Mouse (Mus musculus) kidney, adult 11 months (tissue): ENCODE measurements around the gene Tbcd.
A peak's percentile ranks its signal among the peaks of the same experiment; 100 is the strongest.

ENCODE experiments used
- DNase-seq: peaks from one replicate; pipeline ENCODE4 v3.0.0; 2022

The Tbcd gene

DNA sequence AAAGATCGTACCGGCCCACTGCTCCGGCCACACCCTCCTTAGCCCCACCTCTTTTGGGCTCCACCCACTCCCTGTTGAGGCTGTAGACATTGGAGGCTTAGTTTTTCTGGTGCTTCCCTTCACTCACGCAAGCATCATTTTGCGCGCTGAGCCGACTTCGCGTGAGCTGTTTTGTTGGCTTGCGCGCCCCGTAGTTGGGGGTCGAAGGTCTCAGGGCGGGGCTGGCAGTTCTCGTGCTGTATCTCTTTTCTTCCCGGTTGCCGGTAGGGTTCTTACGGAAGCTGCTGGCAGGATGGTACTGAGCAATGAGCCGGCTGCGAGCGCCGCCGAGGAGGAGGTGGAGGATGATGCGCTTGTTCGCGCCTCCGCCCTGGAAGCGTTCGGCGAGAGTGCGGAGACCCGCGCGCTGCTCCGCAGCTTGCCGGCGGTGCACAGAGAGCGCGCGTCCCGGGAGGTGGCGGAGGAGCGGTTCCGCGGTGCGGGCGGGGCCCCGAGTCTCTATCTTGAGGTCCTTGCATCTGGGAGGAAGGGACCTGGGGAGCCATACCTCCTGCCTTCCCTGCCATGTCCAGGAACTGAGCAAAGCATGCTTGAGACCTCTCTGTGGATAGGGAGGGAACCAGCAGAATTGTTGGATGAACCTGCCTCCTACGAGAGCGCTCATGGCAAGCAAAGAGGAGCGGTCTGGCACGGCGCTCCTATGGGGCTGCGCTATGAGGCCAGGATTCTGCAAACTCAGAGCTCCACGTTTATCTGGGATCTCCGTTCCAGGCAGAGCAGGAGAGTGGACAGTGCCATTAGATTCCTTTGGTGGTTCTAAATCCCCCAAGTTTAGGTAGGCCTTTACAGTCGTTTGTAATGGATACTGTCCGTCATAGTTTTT lies at the start of gene Tbcd:
Tbcd (plus strand) TSS at position 197 of the 883 bp plus-strand sequence.
- peak; percentile 94 for DNase-seq

DNA sequence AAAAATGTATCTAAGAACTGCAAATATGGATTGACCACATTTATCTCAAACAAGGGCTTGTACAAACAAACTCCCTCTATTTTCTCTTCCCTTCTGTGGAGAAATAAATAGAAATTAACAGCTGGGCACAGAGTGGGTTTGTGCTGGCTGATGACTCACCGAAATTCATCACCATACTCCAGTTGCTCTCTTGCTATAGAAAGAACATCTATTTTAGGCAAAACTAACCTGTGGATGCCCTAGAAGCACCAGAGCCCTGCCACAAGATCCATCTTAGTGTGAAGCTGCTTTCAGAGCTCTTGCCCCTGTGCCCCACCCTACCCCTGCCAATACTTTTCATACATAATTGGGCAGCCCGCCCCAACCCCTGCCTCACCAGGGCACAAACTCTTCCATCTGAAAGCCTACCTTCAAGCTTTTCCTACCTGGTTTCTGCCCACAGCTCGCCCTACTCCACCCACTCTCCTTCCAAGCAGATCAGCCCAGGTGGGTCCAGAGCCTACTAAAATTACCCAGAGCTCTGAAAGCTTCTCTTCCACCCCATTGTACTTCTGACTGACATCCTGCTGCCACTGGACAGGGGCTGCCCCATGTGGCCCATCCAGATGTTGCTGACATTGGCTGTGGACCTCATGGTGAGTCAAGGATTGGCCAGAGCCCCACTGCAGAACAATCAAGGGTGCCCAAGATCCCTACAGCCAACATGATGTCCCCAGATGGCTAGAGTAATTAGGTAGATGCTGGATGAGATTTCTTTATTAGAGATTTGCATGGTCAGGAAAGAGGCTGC lies 44.2 kb upstream of the Tbcd start:
- no peak for DNase-seq

DNA sequence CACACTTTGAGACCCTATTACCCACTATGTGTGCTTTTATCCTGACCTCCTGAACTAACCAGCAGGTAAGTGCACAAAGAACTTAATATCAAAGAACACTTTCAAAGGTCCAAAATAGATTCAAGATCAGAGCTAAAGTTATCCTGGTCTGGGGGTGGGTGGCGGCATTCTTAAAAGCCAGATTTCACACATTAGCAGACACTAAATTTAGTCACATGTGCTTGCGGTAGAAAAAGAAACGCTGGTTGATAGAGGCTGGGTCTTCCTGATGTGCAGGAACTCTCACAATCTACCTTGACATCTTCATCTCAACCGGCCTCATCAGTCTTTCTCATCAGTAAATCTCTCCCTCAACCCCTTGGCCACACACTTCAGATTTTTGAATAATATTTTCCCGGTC lies 37.0 kb upstream of the Tbcd start:
- no peak for DNase-seq

DNA sequence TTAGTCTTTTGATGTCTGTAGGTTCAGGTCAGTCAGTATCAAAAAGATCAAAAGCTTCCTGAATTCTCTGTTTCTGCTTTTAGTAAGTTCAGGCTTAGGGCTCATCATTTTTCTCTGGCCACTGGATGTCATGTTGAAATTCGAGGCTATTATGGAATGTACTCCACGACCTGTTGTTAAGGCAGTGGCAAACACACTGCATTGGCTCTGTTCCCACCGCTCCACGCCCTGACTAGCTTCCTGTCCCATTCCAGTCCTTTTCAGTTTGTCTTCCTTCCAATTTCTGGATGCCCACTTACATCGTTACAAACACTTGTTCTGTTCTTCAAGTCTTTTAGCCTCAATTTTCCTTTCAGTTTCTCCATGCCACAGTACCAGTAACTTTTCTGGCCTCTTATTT lies 36.4 kb upstream of the Tbcd start:
- no peak for DNase-seq

DNA sequence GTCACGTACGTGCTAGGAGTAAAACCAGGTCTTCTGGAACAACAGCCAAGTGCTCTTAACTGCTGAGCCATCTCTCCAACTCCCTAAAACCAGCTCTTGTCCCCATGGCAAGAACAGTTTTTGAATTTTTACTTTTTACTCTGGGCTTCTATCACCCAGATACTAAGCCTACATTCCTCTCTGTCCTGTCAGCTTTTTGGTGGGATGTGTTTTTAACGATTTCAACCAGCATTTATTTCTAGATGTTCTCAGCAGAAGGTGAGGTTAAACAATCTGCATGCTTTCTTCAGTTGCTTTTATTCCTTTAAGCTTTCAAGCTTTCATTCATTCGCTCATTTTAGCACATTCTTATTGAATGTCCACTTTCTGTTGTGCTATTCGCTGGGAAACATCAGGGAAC lies 33.8 kb upstream of the Tbcd start:
- DNase-seq: no peak

DNA sequence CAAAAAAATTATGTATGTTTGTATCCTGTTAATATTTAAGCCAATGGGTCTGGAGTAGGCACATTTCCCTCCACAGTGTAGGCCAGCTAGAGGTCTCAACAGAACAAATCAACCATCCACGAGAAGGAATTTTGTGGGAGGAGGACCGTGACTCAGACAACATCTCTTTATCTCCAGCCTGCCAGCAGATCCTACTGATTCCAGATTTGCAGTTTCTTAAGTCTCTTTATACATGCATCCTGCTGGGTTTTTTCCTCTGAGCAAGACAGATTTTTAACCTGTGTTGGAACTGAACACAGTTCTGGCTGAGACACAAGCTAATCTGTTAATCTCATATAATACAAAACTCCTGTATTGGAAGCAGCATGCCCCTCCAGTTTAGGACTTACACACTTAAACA lies 32.8 kb upstream of the Tbcd start:
- DNase-seq: no peak

DNA sequence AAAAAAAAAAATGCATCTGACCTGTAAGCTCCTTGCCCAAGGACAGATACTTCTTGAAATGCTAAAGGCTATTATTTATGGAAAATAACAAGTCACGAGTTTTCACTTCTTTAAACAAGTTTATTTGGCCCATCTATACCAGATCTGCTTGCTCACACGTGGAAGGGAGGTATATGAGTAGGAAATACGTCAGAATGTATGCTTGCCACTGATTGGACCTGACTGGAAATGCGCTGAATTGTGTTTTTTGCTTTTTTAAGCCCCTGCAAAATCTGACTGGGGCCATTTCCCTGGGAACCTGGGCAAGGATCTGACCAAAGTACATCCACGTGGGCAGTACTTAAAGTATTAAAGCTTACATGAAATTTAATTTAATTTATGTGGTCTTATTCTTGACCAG lies 31.4 kb upstream of the Tbcd start:
- DNase-seq: no peak

DNA sequence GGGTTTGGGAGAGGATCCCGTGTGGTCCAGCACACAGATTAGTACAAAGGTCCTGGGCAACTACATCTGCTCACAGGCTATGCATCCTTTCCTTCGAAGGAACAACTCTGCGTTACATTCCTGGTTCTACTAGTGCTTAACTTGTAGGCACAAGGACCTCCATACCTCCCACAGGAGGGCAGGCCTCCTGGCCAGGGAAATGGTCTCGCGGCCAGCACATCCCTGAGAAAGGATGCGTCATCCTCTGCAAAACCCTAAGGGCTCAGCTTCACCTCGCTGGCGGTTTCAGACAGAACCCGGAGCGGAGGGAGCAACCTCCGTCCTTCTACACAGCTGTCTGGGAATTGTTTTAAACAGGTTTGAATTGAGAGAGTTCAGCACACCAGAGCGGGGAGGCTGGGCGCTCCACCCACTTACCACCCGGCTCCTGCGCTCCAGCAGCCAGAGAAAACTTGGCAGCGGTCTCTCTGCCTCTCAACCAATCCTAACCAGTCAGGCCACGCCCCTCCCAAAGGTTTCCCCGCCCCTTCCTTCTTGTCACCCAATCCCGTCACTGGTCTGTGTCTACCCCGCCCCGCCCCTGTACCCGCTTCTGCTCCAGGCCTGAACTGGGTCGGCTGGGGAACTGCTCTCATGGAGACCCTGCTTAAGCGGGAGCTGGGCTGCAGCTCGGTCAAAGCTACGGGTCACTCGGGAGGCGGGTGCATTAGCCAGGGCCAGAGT lies 30.8 kb upstream of the Tbcd start, which contains the start of gene Fn3krp:
Fn3krp (plus strand) TSS at position 572 of the 723 bp plus-strand sequence.
- peak; percentile 100 for DNase-seq

DNA sequence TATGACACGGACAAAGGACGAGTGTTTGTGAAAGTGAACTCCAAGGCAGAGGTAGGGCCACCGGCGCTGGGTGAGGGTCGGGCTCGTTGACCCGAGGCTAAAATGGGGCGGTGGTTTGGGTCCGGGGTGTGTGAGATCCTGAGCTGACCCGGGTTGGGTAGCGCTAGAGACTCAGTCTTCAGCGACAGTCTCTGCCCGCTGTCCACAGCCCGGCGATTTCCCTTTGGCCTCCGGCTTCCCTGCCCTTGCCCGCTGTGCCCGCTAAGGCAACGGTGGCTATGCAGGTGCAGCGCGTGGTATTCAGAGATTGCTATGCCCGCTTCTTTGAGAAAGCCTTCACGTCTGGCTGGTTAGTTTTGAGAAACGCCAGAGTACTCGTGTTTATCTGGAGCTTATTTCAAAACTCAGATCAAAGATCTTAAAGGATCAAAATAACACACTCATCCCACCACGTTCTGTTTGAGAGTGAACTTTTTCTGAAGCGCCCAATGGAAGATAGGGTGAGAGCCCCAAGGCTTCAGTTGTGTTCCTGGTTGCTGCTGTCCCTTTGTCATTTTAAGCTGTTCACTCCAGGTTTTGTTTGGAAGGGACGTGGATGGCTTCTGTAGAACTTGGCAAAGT lies 30.1 kb upstream of the Tbcd start:
- no peak for DNase-seq

DNA sequence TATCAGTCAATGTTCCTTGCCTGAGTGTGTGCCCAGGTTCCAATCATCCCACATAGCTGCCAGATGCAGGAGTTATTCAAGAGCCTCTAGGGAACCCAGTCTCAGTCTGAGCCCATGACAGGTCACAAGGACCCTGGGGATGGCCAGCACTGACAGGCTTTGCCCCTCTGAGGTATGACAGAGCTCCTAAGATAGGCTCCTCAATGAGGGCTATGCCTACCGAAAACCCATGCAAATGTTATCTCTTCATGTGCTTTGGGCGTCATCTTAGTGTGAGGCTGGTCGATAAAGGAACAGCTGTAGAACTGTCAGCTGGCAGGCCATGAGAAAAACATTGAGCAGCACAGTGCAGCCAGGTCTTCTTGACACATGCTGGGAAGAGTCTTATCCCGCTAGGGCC lies 18.4 kb upstream of the Tbcd start:
- DNase-seq: no peak

DNA sequence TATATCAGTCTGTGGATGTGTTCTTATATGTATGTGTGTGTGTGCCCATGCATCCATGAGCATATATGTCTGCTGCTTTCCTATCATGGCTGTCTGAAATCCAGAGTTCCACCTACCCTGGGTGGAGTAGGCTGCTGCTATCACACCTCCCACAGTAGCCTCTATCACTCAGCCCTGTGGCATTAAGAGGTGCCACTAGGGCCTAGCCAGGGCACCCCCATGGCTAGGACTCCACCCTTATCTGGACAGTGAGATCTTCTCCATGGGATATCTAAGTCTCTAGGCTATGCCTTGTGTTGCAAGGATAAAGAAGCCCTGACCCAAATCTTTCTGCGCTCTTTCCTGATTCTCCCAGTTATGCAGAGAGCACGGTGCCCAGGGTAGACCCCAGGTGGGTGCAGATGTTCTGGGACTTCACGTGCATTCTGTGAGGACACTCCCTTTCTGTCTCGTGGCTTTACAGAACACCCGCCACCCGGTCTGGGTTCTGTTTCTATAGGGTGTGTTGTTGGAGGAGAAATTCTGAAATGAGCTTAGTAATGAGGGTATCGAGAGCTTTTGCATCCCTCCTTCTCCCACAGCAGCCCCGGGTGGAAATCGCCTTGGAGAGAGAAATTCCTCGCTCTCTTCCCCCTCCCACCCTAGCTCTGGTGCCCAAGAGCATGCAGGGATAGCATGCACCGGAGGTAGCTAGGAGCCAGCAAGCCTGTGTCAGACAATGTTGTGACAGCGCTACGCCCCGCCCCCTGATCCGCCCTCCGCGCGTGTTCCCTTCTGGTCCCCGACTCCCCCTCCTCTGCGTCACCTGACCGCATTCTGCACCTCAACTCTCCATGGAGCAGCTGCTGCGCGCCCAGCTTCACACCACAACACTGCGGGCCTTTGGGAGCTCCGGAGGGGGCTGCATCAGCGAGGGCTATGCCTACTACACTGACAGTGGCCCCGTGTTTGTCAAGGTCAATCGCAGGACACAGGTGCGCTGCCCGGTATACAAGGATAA lies 17.3 kb upstream of the Tbcd start, which contains the start of gene Fn3k:
Fn3k (plus strand) TSS at position 758 of the 1,000 bp plus-strand sequence.
- peak; percentile 94 for DNase-seq

DNA sequence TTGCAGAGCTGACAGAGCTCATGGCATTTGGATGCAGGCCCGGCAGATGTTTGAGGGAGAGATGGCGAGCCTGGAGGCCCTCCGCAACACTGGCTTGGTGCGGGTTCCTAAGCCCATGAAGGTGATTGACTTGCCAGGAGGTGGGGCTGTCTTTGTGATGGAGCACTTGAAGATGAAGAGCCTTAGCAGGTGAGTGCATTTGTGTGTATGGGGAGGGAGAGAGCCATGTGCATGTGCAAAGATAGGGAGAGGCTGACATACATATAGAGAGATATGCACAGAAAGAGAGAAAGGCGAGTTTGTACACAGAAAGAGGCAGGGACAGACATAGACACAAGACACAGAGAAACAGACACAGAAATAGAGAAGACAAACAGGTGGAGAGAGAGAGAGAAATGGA lies 14.5 kb upstream of the Tbcd start:
- no peak for DNase-seq

DNA sequence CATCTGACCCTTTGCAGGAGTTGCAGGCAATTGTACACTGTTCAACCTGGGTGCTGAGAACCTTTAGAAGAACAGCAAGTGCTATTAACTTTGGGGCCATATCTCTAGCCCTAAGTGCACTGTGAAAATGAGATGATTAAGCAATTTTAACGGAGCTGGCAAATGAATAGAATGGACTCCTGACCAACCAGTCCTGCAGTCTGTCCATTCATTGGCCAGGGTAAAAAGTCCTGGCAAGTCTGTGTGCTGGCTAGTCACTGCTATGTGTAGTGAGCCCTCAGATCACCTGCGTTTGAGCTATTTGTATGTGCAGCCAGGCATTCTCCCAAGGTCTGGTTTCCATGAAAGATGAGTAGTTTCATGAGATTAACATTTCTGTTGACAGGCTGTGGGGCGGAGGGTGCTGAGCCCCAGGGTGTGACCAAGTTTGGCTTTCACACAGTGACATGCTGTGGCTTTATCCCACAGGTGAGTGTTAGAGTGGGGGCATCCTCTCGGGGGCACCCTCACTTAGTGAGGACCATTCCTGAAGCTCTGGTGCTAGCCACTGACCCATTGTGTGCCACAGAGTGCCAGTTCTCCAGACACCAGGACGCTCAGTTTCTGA lies 12.0 kb upstream of the Tbcd start:
- DNase-seq: peak; percentile 72

DNA sequence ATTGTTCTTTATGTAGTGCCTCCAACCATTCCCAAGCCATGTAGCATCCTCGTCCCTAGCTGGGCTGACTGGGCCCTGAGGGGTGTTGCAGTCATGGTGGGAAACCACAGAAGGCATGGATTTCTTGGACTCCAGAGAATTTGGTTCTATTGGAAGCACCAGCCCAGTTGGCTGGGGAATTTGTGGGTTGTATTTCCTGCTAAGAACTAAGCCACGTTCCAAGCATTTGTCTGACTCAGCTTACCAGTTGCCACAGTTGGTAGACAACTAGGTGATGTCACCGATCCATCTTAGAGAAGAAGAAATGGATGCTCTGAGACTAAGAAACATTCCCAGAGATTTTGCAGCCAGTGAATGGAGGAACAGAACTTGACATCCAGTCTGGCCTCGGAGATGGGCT lies 10.1 kb upstream of the Tbcd start:
- DNase-seq: no peak

DNA sequence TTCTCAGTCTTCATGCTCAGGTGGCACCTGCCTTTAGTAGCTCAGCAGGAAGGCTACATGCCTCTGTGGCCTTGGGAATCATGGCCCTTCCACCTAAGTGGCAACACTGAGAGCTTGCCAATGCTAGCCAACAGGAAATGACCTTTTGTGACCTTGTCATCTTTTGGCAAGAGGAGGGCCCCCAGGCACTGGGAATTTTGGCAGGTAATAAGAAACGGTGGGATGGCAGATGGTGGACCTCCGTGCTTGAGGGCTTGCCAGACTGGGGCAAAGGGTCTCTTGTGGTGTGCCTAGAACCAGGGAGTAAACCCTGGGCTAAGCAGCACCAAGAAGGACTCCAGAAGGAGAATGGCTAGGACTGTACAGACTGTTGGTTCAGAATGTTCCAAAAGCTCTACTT lies 9.7 kb upstream of the Tbcd start:
- DNase-seq: no peak

DNA sequence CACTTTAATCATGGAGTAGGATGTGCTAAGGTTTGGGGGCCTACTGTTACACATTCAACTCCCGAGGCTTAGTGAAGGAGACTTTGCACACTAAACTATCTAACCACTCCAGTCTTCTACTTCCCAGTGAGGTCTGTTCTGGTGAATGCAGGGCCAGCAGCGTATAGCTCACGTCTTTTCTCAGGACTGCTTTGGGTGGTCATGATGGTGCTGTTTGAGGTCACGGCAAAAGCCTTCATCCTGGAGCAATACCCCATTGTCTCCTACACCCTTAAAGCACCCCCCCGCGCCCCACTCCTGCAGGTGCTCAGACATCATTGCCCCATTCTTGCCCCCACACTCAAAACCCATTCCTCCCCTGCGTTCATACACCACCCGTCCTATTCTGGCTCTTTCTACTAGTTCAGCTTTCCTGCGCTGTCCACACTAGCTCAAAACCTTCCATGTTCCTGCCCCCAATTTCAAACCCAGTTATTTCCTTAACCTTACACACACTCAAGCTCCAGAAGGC lies 478 bp upstream of the Tbcd start:
- no peak for DNase-seq

DNA sequence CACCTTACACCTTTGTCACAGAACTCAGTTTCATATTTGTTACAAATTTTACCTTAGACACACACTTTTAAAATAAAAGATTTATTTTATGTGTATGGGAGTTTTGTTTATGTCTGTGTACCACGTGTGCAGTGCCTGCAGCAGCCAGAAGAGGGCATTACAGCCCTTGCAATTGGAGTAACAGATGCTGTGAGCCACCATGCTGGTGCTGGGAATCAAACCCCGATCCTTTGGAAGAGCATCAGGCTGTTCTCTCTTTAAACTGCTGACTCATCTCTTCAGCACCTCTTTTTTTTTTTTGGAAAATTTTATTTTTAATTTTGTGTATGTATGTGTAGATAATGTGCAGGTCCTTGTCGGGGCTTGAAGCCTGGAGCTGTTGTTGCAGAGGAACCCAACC lies 6.1 kb downstream of the Tbcd start:
- DNase-seq: no peak

DNA sequence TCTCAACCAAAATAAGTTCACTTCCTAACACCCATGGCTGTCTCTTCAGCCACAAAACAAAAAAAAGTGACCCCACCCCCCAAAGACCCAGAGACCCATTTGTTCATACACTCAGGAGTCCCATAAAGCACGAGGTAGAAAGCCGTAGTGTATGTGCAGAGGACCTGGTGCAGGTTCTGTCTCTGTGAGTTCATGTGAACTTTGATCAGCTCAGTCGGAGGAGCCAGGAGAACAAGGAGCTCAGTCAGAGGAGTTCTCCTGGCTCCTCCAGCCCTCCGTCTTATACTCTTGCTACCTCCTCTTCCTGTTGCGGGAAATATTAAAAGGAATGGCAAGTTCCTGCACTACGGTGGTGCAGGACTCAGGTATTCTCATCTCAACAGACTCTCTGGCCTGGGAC lies 15.7 kb downstream of the Tbcd start:
- DNase-seq: no peak

DNA sequence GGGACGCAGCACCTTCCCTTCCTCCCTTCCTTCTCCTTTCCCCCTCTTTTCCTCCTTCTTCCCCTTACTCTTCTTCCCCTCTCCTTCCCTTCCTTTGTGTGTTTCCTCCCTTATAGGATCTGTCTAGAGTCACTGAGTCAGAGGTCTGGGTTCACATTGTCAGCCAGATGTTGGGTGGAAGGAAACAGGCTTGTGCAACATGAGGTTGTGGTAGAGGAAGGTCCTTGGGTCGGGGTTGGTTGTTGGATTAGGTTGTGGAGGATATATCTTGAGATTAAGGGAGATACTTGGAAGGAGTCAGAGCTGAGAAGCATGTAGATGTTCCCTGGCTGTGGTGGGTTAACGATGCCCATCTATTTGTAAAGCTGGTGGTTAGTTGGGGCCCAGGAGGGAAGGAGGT lies 23.1 kb downstream of the Tbcd start:
- no peak for DNase-seq

DNA sequence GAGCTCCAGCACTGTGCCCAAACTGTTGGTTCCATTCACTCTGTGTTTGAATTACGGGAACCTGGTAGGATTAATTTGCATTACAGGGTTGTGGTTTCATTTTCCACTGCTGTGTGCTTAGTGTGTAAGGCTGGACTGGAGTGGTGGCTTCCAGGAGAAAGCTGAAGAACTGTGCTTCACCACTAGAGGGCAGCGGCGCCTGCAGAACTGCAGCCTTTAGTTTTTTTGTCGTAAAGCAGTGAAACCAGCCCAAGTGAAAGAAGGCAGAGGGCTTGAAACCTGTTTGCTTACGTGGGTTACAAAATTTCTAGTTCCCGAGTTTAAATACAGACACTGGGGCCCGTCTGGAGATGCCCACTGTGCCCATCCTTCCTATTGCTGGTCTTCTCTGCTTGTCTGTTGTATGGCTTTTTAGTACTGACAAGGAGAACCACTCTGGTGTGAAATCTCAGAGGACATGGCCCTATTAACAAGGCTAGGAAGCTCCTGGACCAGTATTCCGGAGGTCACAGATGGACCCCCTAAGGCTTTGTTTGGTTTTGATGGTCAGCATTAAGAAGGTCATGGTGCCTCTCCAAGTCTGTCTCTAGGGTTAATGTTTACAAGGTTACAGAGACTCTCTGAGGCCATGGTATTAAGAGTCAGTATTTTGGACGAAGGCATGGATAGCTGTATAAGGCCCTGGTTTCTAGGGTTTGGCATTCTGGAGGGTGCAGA lies 24.1 kb downstream of the Tbcd start:
- peak; percentile 34 for DNase-seq
